Mouse (Mus musculus): Measurements from ENCODE around the gene H2afy2.

The H2afy2 gene

GRCm38 (mm10) chr10:61782799-61783611 lies 942 bp downstream of the H2afy2 start:
- DNase-seq = peak; percentile 71

GRCm38 (mm10) chr10:61781461-61782128 lies 2.4 kb downstream of the H2afy2 start:
- no peak for DNase-seq

GRCm38 (mm10) chr10:61766806-61767205 lies 17.1 kb downstream of the H2afy2 start:
- no peak for DNase-seq

- DNase-seq = no peak
Observed at GRCm38 (mm10) chr10:61765558-61765957, 18.4 kb downstream of the H2afy2 start.

GRCm38 (mm10) chr10:61764689-61765088 lies 19.3 kb downstream of the H2afy2 start:
- no peak for DNase-seq

- DNase-seq = no peak
Observed at GRCm38 (mm10) chr10:61759869-61760268, 24.1 kb downstream of the H2afy2 start.

GRCm38 (mm10) chr10:61758904-61759303 lies 25.0 kb downstream of the H2afy2 start:
- no peak for DNase-seq

- DNase-seq = no peak
Observed at GRCm38 (mm10) chr10:61757022-61757421, 26.9 kb downstream of the H2afy2 start.

GRCm38 (mm10) chr10:61753071-61753470 lies 30.9 kb downstream of the H2afy2 start:
- no peak for DNase-seq

GRCm38 (mm10) chr10:61751534-61752219 lies 32.3 kb downstream of the H2afy2 start:
- DNase-seq = peak; percentile 39

- DNase-seq = no peak
Observed at GRCm38 (mm10) chr10:61750014-61750413, 33.9 kb downstream of the H2afy2 start.

- no peak for DNase-seq
Observed at GRCm38 (mm10) chr10:61747302-61747701, 36.6 kb downstream of the H2afy2 start.

GRCm38 (mm10) chr10:61745133-61745532 lies 38.8 kb downstream of the H2afy2 start:
- DNase-seq = peak; percentile 50

- DNase-seq = no peak
Observed at GRCm38 (mm10) chr10:61742336-61742735, 41.6 kb downstream of the H2afy2 start.

- DNase-seq = no peak
Observed at GRCm38 (mm10) chr10:61741873-61742272, 42.1 kb downstream of the H2afy2 start.

GRCm38 (mm10) chr10:61741306-61741705 lies 42.6 kb downstream of the H2afy2 start:
- no peak for DNase-seq

- DNase-seq = no peak
Observed at GRCm38 (mm10) chr10:61738126-61738525, 45.8 kb downstream of the H2afy2 start.

- DNase-seq = no peak
Observed at GRCm38 (mm10) chr10:61737537-61737936, 46.4 kb downstream of the H2afy2 start.

- no peak for DNase-seq
Observed at GRCm38 (mm10) chr10:61736671-61737078, 47.3 kb downstream of the H2afy2 start.

- DNase-seq = no peak
Observed at GRCm38 (mm10) chr10:61734377-61734776, 49.6 kb downstream of the H2afy2 start.

GRCm38 (mm10) chr10:61730171-61730570 lies 53.8 kb downstream of the H2afy2 start:
- DNase-seq = no peak

- DNase-seq = no peak
Observed at GRCm38 (mm10) chr10:61729181-61729580, 54.8 kb downstream of the H2afy2 start.

- no peak for DNase-seq
Observed at GRCm38 (mm10) chr10:61723271-61723670, 60.7 kb downstream of the H2afy2 start.

GRCm38 (mm10) chr10:61722215-61722614 lies 61.7 kb downstream of the H2afy2 start:
- DNase-seq = no peak
